14 mouse cellular contexts compared by ENCODE assay signal in genomic region chr5:39126270-39126691, GRCm38 (mm10).
A peak's percentile ranks its signal among the peaks of the same experiment; 100 is the strongest.
DNase-seq lines count a peak whose midpoint lies in the region; ATAC-seq and TF ChIP-seq lines count a peak whose summit lies in the region.
"Had no signal": no experiment of that assay in that cellular context is flagged by ENCODE, and none has a peak within 500 bp of the region (broad histone marks: within the 10 kb centered on the region; RNA-seq: fewer than 3 reads in every experiment).

No protein-coding gene starts in this region.

- no peaks in the 10 kb centered on the region for H3K9me3 ChIP-seq in hindbrain, embryonic 15.5 days
- H3K9me3 ChIP-seq in hindbrain, embryonic 12.5 days (replicated peaks), result no peaks in the 10 kb centered on the region
- no peaks in the 10 kb centered on the region for H3K9me3 ChIP-seq in midbrain, postnatal 0 days (ENCODE audit: low read length)
- H3K9me3 ChIP-seq in midbrain, embryonic 15.5 days, result no peaks in the 10 kb centered on the region
- H3K9me3 ChIP-seq in forebrain, embryonic 12.5 days, result no peaks in the 10 kb centered on the region
- H3K9me3 ChIP-seq: liver, embryonic 12.5 days; neural tube, embryonic 15.5 days had no signal

- H3K4me3 ChIP-seq in hindbrain, embryonic 15.5 days, result no peak overlapping the region
- no peak overlapping the region for H3K4me3 ChIP-seq in hindbrain, embryonic 12.5 days
- H3K4me3 ChIP-seq in midbrain, postnatal 0 days (ENCODE audit: low read depth, low read length), result no peak overlapping the region
- no peak overlapping the region for H3K4me3 ChIP-seq in midbrain, embryonic 15.5 days
- H3K4me3 ChIP-seq in forebrain, embryonic 12.5 days (replicated peaks), result no peak overlapping the region
- H3K4me3 ChIP-seq: liver, embryonic 12.5 days; neural tube, embryonic 15.5 days had no signal

- DNase-seq in midbrain, postnatal 0 days (ENCODE audit: low spot score), result peak; percentile 69
- no peak for DNase-seq in gastrocnemius, postnatal 4 days (ENCODE audit: low spot score in 2 of 2)
- DNase-seq in gastrocnemius, adult 18-20 months (ENCODE audit: low spot score), result no peak
- DNase-seq: kidney, postnatal 36 days; right cerebral cortex, adult 18-20 months; thymus, postnatal 14 days had no signal

- ATAC-seq in hindbrain, embryonic 15.5 days (ENCODE audit: low FRiP score, low read depth), result 0 out of 2 replicates have a peak, but pooled peaks have one; percentile 8
- no peak for ATAC-seq in hindbrain, embryonic 12.5 days (ENCODE audit: low FRiP score)
- no peak for ATAC-seq in midbrain, postnatal 0 days (ENCODE audit: low FRiP score)
- ATAC-seq in midbrain, embryonic 15.5 days (replicated peaks), result no peak
- ATAC-seq in forebrain, embryonic 12.5 days (ENCODE audit: low FRiP score), result peak; percentile 53; the same call in 1 of the 2 replicates
- ATAC-seq: CD4-positive, CD25-positive, alpha-beta regulatory T cell, adult 4 months; liver, embryonic 12.5 days; Patski had no signal

- no peak overlapping the region for H3K4me2 ChIP-seq in hindbrain, embryonic 15.5 days
- no peak overlapping the region for H3K4me2 ChIP-seq in hindbrain, embryonic 12.5 days (replicated peaks)
- H3K4me2 ChIP-seq in midbrain, postnatal 0 days (ENCODE audit: low read depth, low read length, poor library complexity, severe bottlenecking), result no peak overlapping the region
- H3K4me2 ChIP-seq in midbrain, embryonic 15.5 days, result no peak overlapping the region
- H3K4me2 ChIP-seq in forebrain, embryonic 12.5 days, result no peak overlapping the region
- H3K4me2 ChIP-seq: liver, embryonic 12.5 days; neural tube, embryonic 15.5 days had no signal

- H3K27ac ChIP-seq in hindbrain, embryonic 15.5 days (replicated peaks), result no peak overlapping the region
- H3K27ac ChIP-seq in hindbrain, embryonic 12.5 days, result no peak overlapping the region
- H3K27ac ChIP-seq in midbrain, postnatal 0 days (ENCODE audit: low read depth, low read length), result no peak overlapping the region
- H3K27ac ChIP-seq in midbrain, embryonic 15.5 days, result no peak overlapping the region
- no peak overlapping the region for H3K27ac ChIP-seq in forebrain, embryonic 12.5 days
- H3K27ac ChIP-seq: liver, embryonic 12.5 days; neural tube, embryonic 15.5 days had no signal

- H3K36me3 ChIP-seq in hindbrain, embryonic 15.5 days, result no peaks in the 10 kb centered on the region
- H3K36me3 ChIP-seq in hindbrain, embryonic 12.5 days, result no peaks in the 10 kb centered on the region
- no peaks in the 10 kb centered on the region for H3K36me3 ChIP-seq in midbrain, postnatal 0 days (ENCODE audit: insufficient read depth, low read length)
- no peaks in the 10 kb centered on the region for H3K36me3 ChIP-seq in midbrain, embryonic 15.5 days (replicated peaks)
- no peaks in the 10 kb centered on the region for H3K36me3 ChIP-seq in forebrain, embryonic 12.5 days (replicated peaks)
- H3K36me3 ChIP-seq: liver, embryonic 12.5 days; neural tube, embryonic 15.5 days had no signal

- TF ChIP-seq CTCF in midbrain, postnatal 0 days (IDR thresholded peaks at IDR 0.05), result no peak

- H3K9ac ChIP-seq in hindbrain, embryonic 15.5 days, result no peak overlapping the region
- no peak overlapping the region for H3K9ac ChIP-seq in hindbrain, embryonic 12.5 days
- no peak overlapping the region for H3K9ac ChIP-seq in midbrain, postnatal 0 days (replicated peaks; ENCODE audit: low read length, poor library complexity, severe bottlenecking)
- H3K9ac ChIP-seq in midbrain, embryonic 15.5 days, result no peak overlapping the region
- H3K9ac ChIP-seq in forebrain, embryonic 12.5 days, result no peak overlapping the region
- H3K9ac ChIP-seq: liver, embryonic 12.5 days; neural tube, embryonic 15.5 days had no signal

- WGBS in hindbrain, embryonic 15.5 days, result 66% methylated on average over 2 of the region's 2 CpGs
- WGBS in hindbrain, embryonic 12.5 days, result 84% methylated on average over 2 of the region's 2 CpGs
- 74% methylated on average over 2 of the region's 2 CpGs for WGBS in midbrain, postnatal 0 days
- 73% methylated on average over 2 of the region's 2 CpGs for WGBS in midbrain, embryonic 15.5 days
- 70% methylated on average over 2 of the region's 2 CpGs for WGBS in forebrain, embryonic 12.5 days

- H3K4me1 ChIP-seq in hindbrain, embryonic 15.5 days (replicated peaks), result no peaks in the 10 kb centered on the region
- H3K4me1 ChIP-seq in hindbrain, embryonic 12.5 days, result no peaks in the 10 kb centered on the region
- H3K4me1 ChIP-seq in midbrain, postnatal 0 days (ENCODE audit: insufficient read depth, low read length), result no peaks in the 10 kb centered on the region
- H3K4me1 ChIP-seq in midbrain, embryonic 15.5 days, result no peaks in the 10 kb centered on the region
- H3K4me1 ChIP-seq in forebrain, embryonic 12.5 days, result no peaks in the 10 kb centered on the region
- H3K4me1 ChIP-seq: liver, embryonic 12.5 days; neural tube, embryonic 15.5 days had no signal

- no peaks in the 10 kb centered on the region for H3K27me3 ChIP-seq in hindbrain, embryonic 15.5 days
- no peaks in the 10 kb centered on the region for H3K27me3 ChIP-seq in hindbrain, embryonic 12.5 days
- H3K27me3 ChIP-seq in midbrain, postnatal 0 days (ENCODE audit: insufficient read depth, low read length), result no peaks in the 10 kb centered on the region
- H3K27me3 ChIP-seq in midbrain, embryonic 15.5 days (replicated peaks), result no peaks in the 10 kb centered on the region
- no peaks in the 10 kb centered on the region for H3K27me3 ChIP-seq in forebrain, embryonic 12.5 days
- H3K27me3 ChIP-seq: liver, embryonic 12.5 days; neural tube, embryonic 15.5 days; Patski had no signal

Comparison
In these comparisons a context has a peak if more than half of its experiments do, and no peak if none do; other contexts are left out.
1. ATAC-seq: peak in hindbrain, embryonic 15.5 days (single experiment) and forebrain, embryonic 12.5 days (single experiment); none in hindbrain, embryonic 12.5 days (single experiment), midbrain, postnatal 0 days (single experiment) and midbrain, embryonic 15.5 days (single experiment).